In the genomic region with DNA sequence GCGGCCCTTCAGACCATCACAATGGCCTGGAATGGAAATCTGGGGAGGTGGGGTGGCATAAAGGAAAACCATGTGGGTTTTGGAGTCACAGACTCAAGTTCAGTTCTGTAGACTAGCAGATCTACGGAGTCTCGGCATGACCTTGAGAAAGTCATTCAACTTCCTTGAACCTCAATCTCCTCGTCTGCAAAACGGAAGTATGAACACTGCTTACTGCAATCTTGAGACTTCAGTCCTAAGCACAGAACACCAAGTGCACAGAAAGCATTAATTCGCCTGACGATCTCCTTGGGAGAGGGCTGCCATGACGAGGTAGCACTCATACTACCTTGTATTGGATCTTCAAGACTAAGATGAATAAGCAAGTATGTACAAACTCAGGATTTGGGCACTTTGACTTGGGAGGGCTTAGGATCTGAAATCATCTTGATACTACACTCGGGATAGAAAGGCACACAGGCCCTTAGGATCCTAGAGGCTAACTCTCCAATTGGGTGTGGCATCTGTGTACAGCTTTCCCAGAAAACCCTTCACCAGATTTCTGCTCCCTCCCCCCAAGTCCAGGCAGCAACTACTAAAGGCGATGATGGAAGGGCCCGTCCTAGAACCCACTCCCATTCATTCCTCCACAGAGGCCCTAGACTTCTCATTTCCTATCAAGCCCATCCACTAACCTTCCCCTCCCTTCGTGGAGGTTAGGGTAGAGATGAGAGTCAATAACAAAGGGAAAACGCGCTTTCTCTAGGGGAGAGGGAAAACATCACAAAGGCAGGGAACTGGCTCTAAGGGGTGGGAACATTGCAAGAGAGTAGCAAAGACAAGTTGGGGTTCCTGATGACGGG, we compare ENCODE assay signal across 10 mouse cellular contexts. TPM values are rescaled to one million over a fixed set of nuclear protein-coding genes. Genes with fewer than 3 reads are reported as not detected.
DNase-seq lines count a peak whose midpoint lies in the region; ATAC-seq lines count a peak whose summit lies in the region.
"Had no signal": no experiment of that assay in that cellular context is flagged by ENCODE, and none has a peak within 500 bp of the region (broad histone marks: within the 10 kb centered on the region; RNA-seq: fewer than 3 reads in every experiment).

No protein-coding gene starts in this region.

- no peak for ATAC-seq in neural tube, embryonic 11.5 days (ENCODE audit: insufficient read depth, low FRiP score, low TSS enrichment)
- ATAC-seq in limb, embryonic 12.5 days (ENCODE audit: insufficient number of reproducible peaks, insufficient read depth, low FRiP score, low TSS enrichment, low read depth), result no peak
- ATAC-seq in stomach, embryonic 16.5 days (ENCODE audit: insufficient read depth, low FRiP score), result no peak

- peak overlapping the region; percentile 72 for H3K4me2 ChIP-seq in neural tube, embryonic 11.5 days (ENCODE audit: low read depth)
- H3K4me2 ChIP-seq in limb, embryonic 12.5 days, result peak overlapping the region; percentile 86
- H3K4me2 ChIP-seq in stomach, embryonic 16.5 days (ENCODE audit: low read depth, low read length), result peak overlapping the region; percentile 90; the same call in 1 of the 2 replicates

- peaks cover 9% of the 10 kb centered on the region for H3K27me3 ChIP-seq in neural tube, embryonic 11.5 days (ENCODE audit: control insufficient read depth, insufficient read depth, low read length)
- peaks cover 42% of the 10 kb centered on the region for H3K27me3 ChIP-seq in limb, embryonic 12.5 days
- peaks cover 14% of the 10 kb centered on the region for H3K27me3 ChIP-seq in stomach, embryonic 16.5 days (ENCODE audit: control insufficient read depth, insufficient read depth, low read length)

- H3K4me3 ChIP-seq in neural tube, embryonic 11.5 days (ENCODE audit: low read depth, low read length), result peak overlapping the region; percentile 51
- peak overlapping the region; percentile 53 for H3K4me3 ChIP-seq in limb, embryonic 12.5 days (replicated peaks)
- H3K4me3 ChIP-seq in stomach, embryonic 16.5 days (replicated peaks; ENCODE audit: low read length), result peak overlapping the region; percentile 48; the same call in 1 of the 2 replicates

- no peaks in the 10 kb centered on the region for H3K9me3 ChIP-seq in neural tube, embryonic 11.5 days (ENCODE audit: control insufficient read depth, low read length)
- H3K9me3 ChIP-seq in limb, embryonic 12.5 days, result no peaks in the 10 kb centered on the region
- H3K9me3 ChIP-seq in stomach, embryonic 16.5 days (replicated peaks; ENCODE audit: control insufficient read depth, low read length), result no peaks in the 10 kb centered on the region

- peaks cover 8% of the 10 kb centered on the region for H3K4me1 ChIP-seq in neural tube, embryonic 11.5 days (ENCODE audit: control insufficient read depth, insufficient read depth, low read length)
- peaks cover 15% of the 10 kb centered on the region for H3K4me1 ChIP-seq in limb, embryonic 12.5 days (replicated peaks)
- H3K4me1 ChIP-seq in stomach, embryonic 16.5 days (ENCODE audit: control insufficient read depth, insufficient read depth, low read length), result peaks cover 1% of the 10 kb centered on the region

- WGBS in neural tube, embryonic 11.5 days, result 74% methylated on average over 15 of the region's 15 CpGs
- 64% methylated on average over 15 of the region's 15 CpGs for WGBS in limb, embryonic 12.5 days
- 70% methylated on average over 15 of the region's 15 CpGs for WGBS in stomach, embryonic 16.5 days

- DNase-seq in cerebellum, adult 11-12 months, result peak; percentile 48
- DNase-seq in cerebellum, postnatal 4 days (ENCODE audit: low spot score in 2 of 2), result no peak
- no peak for DNase-seq in neural tube, embryonic 11.5 days (ENCODE audit: low spot score)
- no peak for DNase-seq in neural tube, embryonic 10.5 days (ENCODE audit: extremely low spot score, low spot score)
- no peak for DNase-seq in thymus, postnatal 36 days
- DNase-seq in testis, postnatal 14 days (ENCODE audit: low spot score), result no peak
- DNase-seq: heart, postnatal 4 days had no signal

- H3K36me3 ChIP-seq in neural tube, embryonic 11.5 days (ENCODE audit: control insufficient read depth, insufficient read depth, low read length), result no peaks in the 10 kb centered on the region
- no peaks in the 10 kb centered on the region for H3K36me3 ChIP-seq in limb, embryonic 12.5 days
- no peaks in the 10 kb centered on the region for H3K36me3 ChIP-seq in stomach, embryonic 16.5 days (ENCODE audit: control insufficient read depth, insufficient read depth, low read length)

- peak overlapping the region; percentile 63 for H3K9ac ChIP-seq in neural tube, embryonic 11.5 days (ENCODE audit: low read length)
- H3K9ac ChIP-seq in limb, embryonic 12.5 days (replicated peaks), result 0 out of 2 replicates have a peak overlapping the region, but pooled peaks have one; percentile 55
- H3K9ac ChIP-seq in stomach, embryonic 16.5 days (ENCODE audit: low read length), result no peak overlapping the region

- H3K27ac ChIP-seq in neural tube, embryonic 11.5 days (ENCODE audit: low read depth, low read length), result no peak overlapping the region
- no peak overlapping the region for H3K27ac ChIP-seq in limb, embryonic 12.5 days
- no peak overlapping the region for H3K27ac ChIP-seq in stomach, embryonic 16.5 days (ENCODE audit: low read length)
- H3K27ac ChIP-seq: macrophage had no signal

RNA-seq across cellular contexts. Expression of a gene that starts 1.2 kb away (rescaled TPM):
- polyA plus RNA-seq in neural tube, embryonic 11.5 days (2014; fragmentation: Nextera tagmentation; extraction: Ambion mirVana), result 43.4 and 51.0 TPM in 2 replicates
- polyA plus RNA-seq in limb, embryonic 12.5 days (2016; fragmentation: Nextera tagmentation; extraction: Ambion mirVana), result 5.3 and 5.6 TPM in 2 replicates
- 6.5 and 6.7 TPM in 2 replicates for polyA plus RNA-seq in stomach, embryonic 16.5 days (2015; fragmentation: Nextera tagmentation; extraction: Ambion mirVana)

RNA-seq across cellular contexts. Expression of a gene that starts 4.2 kb away (rescaled TPM):
- 224 and 230 TPM in 2 replicates for polyA plus RNA-seq in neural tube, embryonic 11.5 days (2014; fragmentation: Nextera tagmentation; extraction: Ambion mirVana)
- polyA plus RNA-seq in limb, embryonic 12.5 days (2016; fragmentation: Nextera tagmentation; extraction: Ambion mirVana), result 174 and 183 TPM in 2 replicates
- polyA plus RNA-seq in stomach, embryonic 16.5 days (2015; fragmentation: Nextera tagmentation; extraction: Ambion mirVana), result 171 and 173 TPM in 2 replicates

RNA-seq across cellular contexts. Expression of a gene that starts 26.9 kb away (rescaled TPM):
- polyA plus RNA-seq in neural tube, embryonic 11.5 days (2014; fragmentation: Nextera tagmentation; extraction: Ambion mirVana), result 17.0 and 17.6 TPM in 2 replicates
- polyA plus RNA-seq in limb, embryonic 12.5 days (2016; fragmentation: Nextera tagmentation; extraction: Ambion mirVana), result 17.2 and 19.8 TPM in 2 replicates
- 8.6 and 11.6 TPM in 2 replicates for polyA plus RNA-seq in stomach, embryonic 16.5 days (2015; fragmentation: Nextera tagmentation; extraction: Ambion mirVana)

RNA-seq across cellular contexts. Expression of a gene that starts 49.7 kb away (rescaled TPM):
- polyA plus RNA-seq in neural tube, embryonic 11.5 days (2014; fragmentation: Nextera tagmentation; extraction: Ambion mirVana), result 164 and 166 TPM in 2 replicates
- polyA plus RNA-seq in limb, embryonic 12.5 days (2016; fragmentation: Nextera tagmentation; extraction: Ambion mirVana), result 144 and 145 TPM in 2 replicates
- polyA plus RNA-seq in stomach, embryonic 16.5 days (2015; fragmentation: Nextera tagmentation; extraction: Ambion mirVana), result 98.9 and 104 TPM in 2 replicates

RNA-seq across cellular contexts. Expression of a gene that starts 50.5 kb away (rescaled TPM):
- 15.4 and 16.4 TPM in 2 replicates for polyA plus RNA-seq in neural tube, embryonic 11.5 days (2014; fragmentation: Nextera tagmentation; extraction: Ambion mirVana)
- 27.3 and 28.0 TPM in 2 replicates for polyA plus RNA-seq in limb, embryonic 12.5 days (2016; fragmentation: Nextera tagmentation; extraction: Ambion mirVana)
- polyA plus RNA-seq in stomach, embryonic 16.5 days (2015; fragmentation: Nextera tagmentation; extraction: Ambion mirVana), result 33.5 and 34.4 TPM in 2 replicates
